Mouse (Mus musculus): ENCODE data around the gene Ccng1. TPM values are rescaled to one million over a fixed set of nuclear protein-coding genes. Genes with fewer than 3 reads are reported as not detected.

Ccng1 gene
- total and polyA plus RNA-seq, 3 experiments, result 59.6 to 466 (median 292) TPM

- ATAC-seq (ENCODE audit: extremely low read depth, insufficient number of reproducible peaks, low FRiP score, poor library complexity, severe bottlenecking), result no peak
- Histone ChIP-seq H3K4me3 (ENCODE audit: low read depth, low read length) (no peak overlapping the region), H3K9me3 (replicated peaks) (no peaks in the 10 kb centered on the region), H3K36me3 (replicated peaks) (no peaks in the 10 kb centered on the region), H3K4me1 (ENCODE audit: insufficient read depth, low read depth, low read length) (no peaks in the 10 kb centered on the region), H3K27me3 (ENCODE audit: insufficient read depth, low read length) (no peaks in the 10 kb centered on the region)
- TF ChIP-seq CTCF (IDR thresholded peaks at IDR 0.05; ENCODE audit: low read depth, low read length) (0 out of 2 replicates have a peak, but pooled peaks have one; percentile 11), POLR2AphosphoS5 (IDR thresholded peaks at IDR 0.05; ENCODE audit: insufficient replicate concordance, low read depth, low read length) (no peak)
- DNase-seq (ENCODE audit: low spot score), result peak; percentile 8
Measured at GRCm38 (mm10) chr11:40775315-40776269, 20.5 kb upstream of the Ccng1 start.

GRCm38 (mm10) chr11:40764690-40765089 is 9.6 kb upstream of the Ccng1 start:
- no peaks in the 10 kb centered on the region for H3K4me1 ChIP-seq (ENCODE audit: insufficient read depth, low read depth, low read length)
- H3K4me3 ChIP-seq (ENCODE audit: low read depth, low read length), result no peak overlapping the region
- peaks cover 15% of the 10 kb centered on the region; the same call in 1 of the 2 replicates for H3K27me3 ChIP-seq (ENCODE audit: insufficient read depth, low read length)
- DNase-seq (ENCODE audit: low spot score), result no peak
- no peak for TF ChIP-seq POLR2AphosphoS5 (IDR thresholded peaks at IDR 0.05; ENCODE audit: insufficient replicate concordance, low read depth, low read length)
- TF ChIP-seq TAL1 (conservative IDR thresholded peaks at IDR 0.05; ENCODE audit: low read depth, low read length), result no peak
- no peak for TF ChIP-seq GATA2 (IDR thresholded peaks at IDR 0.05; ENCODE audit: borderline replicate concordance, low read depth, low read length)
- no peak for TF ChIP-seq CTCF (IDR thresholded peaks at IDR 0.05; ENCODE audit: low read depth, low read length)
- TF ChIP-seq GATA1 (IDR thresholded peaks at IDR 0.05; ENCODE audit: borderline replicate concordance, low read length), result no peak
- no peak for ATAC-seq (ENCODE audit: extremely low read depth, insufficient number of reproducible peaks, low FRiP score, poor library complexity, severe bottlenecking)
- no peaks in the 10 kb centered on the region for H3K36me3 ChIP-seq (replicated peaks)
- H3K9me3 ChIP-seq (replicated peaks), result no peaks in the 10 kb centered on the region

- DNase-seq (ENCODE audit: low spot score) (peak; percentile 12), ATAC-seq (ENCODE audit: extremely low read depth, insufficient number of reproducible peaks, low FRiP score, poor library complexity, severe bottlenecking) (peak; percentile 87)
- Histone ChIP-seq H3K9me3 (replicated peaks) (no peaks in the 10 kb centered on the region), H3K4me3 (ENCODE audit: low read depth, low read length) (no peak overlapping the region), H3K27me3 (ENCODE audit: insufficient read depth, low read length) (peaks cover 7% of the 10 kb centered on the region; the same call in 1 of the 2 replicates), H3K36me3 (replicated peaks) (no peaks in the 10 kb centered on the region), H3K4me1 (ENCODE audit: insufficient read depth, low read depth, low read length) (no peaks in the 10 kb centered on the region)
- TF ChIP-seq CTCF (IDR thresholded peaks at IDR 0.05; ENCODE audit: low read depth, low read length) (peak; percentile 55), GATA1 (IDR thresholded peaks at IDR 0.05; ENCODE audit: borderline replicate concordance, low read length) (no peak)
Measured at GRCm38 (mm10) chr11:40763395-40763794, 8.3 kb upstream of the Ccng1 start.

- Histone ChIP-seq H3K27me3 (ENCODE audit: insufficient read depth, low read length) (0 out of 2 replicates have a peak, but pooled peaks cover 6% of the 10 kb centered on the region), H3K4me1 (ENCODE audit: insufficient read depth, low read depth, low read length) (peaks cover 10% of the 10 kb centered on the region), H3K4me3 (ENCODE audit: low read depth, low read length) (no peak overlapping the region), H3K9me3 (replicated peaks) (no peaks in the 10 kb centered on the region), H3K36me3 (replicated peaks) (no peaks in the 10 kb centered on the region)
- TF ChIP-seq GATA1 (IDR thresholded peaks at IDR 0.05; ENCODE audit: borderline replicate concordance, low read length) (no peak), CTCF (IDR thresholded peaks at IDR 0.05; ENCODE audit: low read depth, low read length) (no peak), TAL1 (conservative IDR thresholded peaks at IDR 0.05; ENCODE audit: low read depth, low read length) (no peak), GATA2 (IDR thresholded peaks at IDR 0.05; ENCODE audit: borderline replicate concordance, low read depth, low read length) (no peak), POLR2AphosphoS5 (IDR thresholded peaks at IDR 0.05; ENCODE audit: insufficient replicate concordance, low read depth, low read length) (no peak)
- DNase-seq (ENCODE audit: low spot score) (no peak), ATAC-seq (ENCODE audit: extremely low read depth, insufficient number of reproducible peaks, low FRiP score, poor library complexity, severe bottlenecking) (no peak)
Measured at GRCm38 (mm10) chr11:40759896-40760295, 4.8 kb upstream of the Ccng1 start.

- peak overlapping the region; percentile 39; the same call in 1 of the 2 replicates for H3K4me3 ChIP-seq (ENCODE audit: low read depth, low read length)
- ATAC-seq (ENCODE audit: extremely low read depth, insufficient number of reproducible peaks, low FRiP score, poor library complexity, severe bottlenecking) (no peak), DNase-seq (ENCODE audit: low spot score) (no peak)
- no peaks in the 10 kb centered on the region for H3K9me3 ChIP-seq (replicated peaks)
- H3K36me3 ChIP-seq (replicated peaks), result peaks cover 26% of the 10 kb centered on the region
- H3K4me1 ChIP-seq (ENCODE audit: insufficient read depth, low read depth, low read length), result peaks cover 26% of the 10 kb centered on the region
- TF ChIP-seq GATA1 (IDR thresholded peaks at IDR 0.05; ENCODE audit: borderline replicate concordance, low read length), result no peak
- H3K27me3 ChIP-seq (ENCODE audit: insufficient read depth, low read length), result no peaks in the 10 kb centered on the region
Measured at GRCm38 (mm10) chr11:40755968-40756367, 857 bp upstream of the Ccng1 start.

- Histone ChIP-seq H3K27me3 (ENCODE audit: insufficient read depth, low read length) (no peaks in the 10 kb centered on the region), H3K4me1 (ENCODE audit: insufficient read depth, low read depth, low read length) (peaks cover 26% of the 10 kb centered on the region), H3K36me3 (replicated peaks) (peaks cover 38% of the 10 kb centered on the region), H3K9me3 (replicated peaks) (no peaks in the 10 kb centered on the region), H3K4me3 (ENCODE audit: low read depth, low read length) (peak overlapping the region; percentile 94)
- ATAC-seq (ENCODE audit: extremely low read depth, insufficient number of reproducible peaks, low FRiP score, poor library complexity, severe bottlenecking) (no peak), DNase-seq (ENCODE audit: low spot score) (peak; percentile 18)
- TF ChIP-seq CTCF (IDR thresholded peaks at IDR 0.05; ENCODE audit: low read depth, low read length) (no peak), GATA2 (IDR thresholded peaks at IDR 0.05; ENCODE audit: borderline replicate concordance, low read depth, low read length) (no peak), GATA1 (IDR thresholded peaks at IDR 0.05; ENCODE audit: borderline replicate concordance, low read length) (no peak), TAL1 (conservative IDR thresholded peaks at IDR 0.05; ENCODE audit: low read depth, low read length) (no peak), POLR2AphosphoS5 (IDR thresholded peaks at IDR 0.05; ENCODE audit: insufficient replicate concordance, low read depth, low read length) (no peak)
Measured at GRCm38 (mm10) chr11:40754664-40755107, 425 bp downstream of the Ccng1 start.
